Mouse (Mus musculus) intestine, embryonic 14.5 days (tissue): ENCODE measurements at regions not wholly inside any gene's neighbourhood (a gene's known extent, or its start where the extent isn't known, plus 50 kb on each side); places are given as distances from the start of the nearest gene placed in this dataset.

ENCODE experiments used
- ATAC-seq: fragments of 200-750 bp; cut with Nextera tagmentation; replicated peaks from 2 replicates; pipeline ENCODE4 v1.8.0; 2017; ENCODE audit warnings: low read depth, moderate number of reproducible peaks, moderate TSS enrichment, moderate library complexity; ENCODE audit not compliant: low FRiP score, low TSS enrichment
- DNase-seq: peaks from one replicate; pipeline ENCODE4 v3.0.0-alpha.2; 2018; ENCODE audit warnings: low spot score
- H3K27ac ChIP-seq: fragments of 300-500 bp; sonication (generic); 2 replicates; pipeline ENCODE4 v1.5.1; 2014; ENCODE audit warnings: low read depth, mild to moderate bottlenecking, control low read depth
- H3K27me3 ChIP-seq: fragments of 300-500 bp; sonication (generic); replicated peaks from 2 replicates; pipeline ENCODE4 v1.6.1; 2014; ENCODE audit warnings: low read length, control low read depth; ENCODE audit not compliant: control insufficient read depth, insufficient read depth
- H3K36me3 ChIP-seq: fragments of 300-500 bp; sonication (generic); 2 replicates; pipeline ENCODE4 v1.6.1; 2014; ENCODE audit warnings: low read length, control low read depth; ENCODE audit not compliant: control insufficient read depth, insufficient read depth
- H3K4me1 ChIP-seq: fragments of 300-500 bp; sonication (generic); replicated peaks from 2 replicates; pipeline ENCODE4 v1.6.1; 2014; ENCODE audit warnings: low read length, control low read depth, mixed read lengths; ENCODE audit not compliant: control insufficient read depth, insufficient read depth
- H3K4me2 ChIP-seq: fragments of 300-500 bp; sonication (generic); 2 replicates; pipeline ENCODE4 v1.6.1; 2014; ENCODE audit warnings: low read length
- H3K4me3 ChIP-seq: fragments of 300-500 bp; sonication (generic); 2 replicates; pipeline ENCODE4 v1.5.1; 2014; ENCODE audit warnings: low read depth, low read length, control low read depth, mixed read lengths
- H3K9ac ChIP-seq: fragments of 300-500 bp; sonication (generic); 2 replicates; pipeline ENCODE4 v1.6.1; 2014; ENCODE audit warnings: mild to moderate bottlenecking, low read length
- H3K9me3 ChIP-seq: fragments of 300-500 bp; sonication (generic); 2 replicates; pipeline ENCODE4 v1.6.1; 2016; ENCODE audit warnings: low read length, control low read depth; ENCODE audit not compliant: control insufficient read depth
- WGBS: fragments of 180-500 bp; shearing (Covaris S2); extraction: QIAGEN DNeasy Blood & Tissue Kit; methylation state at CpG from one replicate; pipeline ENCODE4 v1.1.7; 2014; 5-methylcytosine and 5-hydroxymethylcytosine counted together

GRCm38 (mm10) chr6:99899704-99900103, 173.5 kb upstream of the Prok2 start:
- DNase-seq = no peak
- Histone ChIP-seq H3K4me3 (no peak overlapping the region), H3K36me3 (no peaks in the 10 kb centered on the region), H3K27me3 (peaks cover 10% of the 10 kb centered on the region; the same call in 1 of the 2 replicates), H3K9ac (no peak overlapping the region), H3K9me3 (no peaks in the 10 kb centered on the region), H3K4me1 (peaks cover 5% of the 10 kb centered on the region; the same call in 1 of the 2 replicates), H3K4me2 (no peak overlapping the region), H3K27ac (no peak overlapping the region)
- WGBS = 67% methylated on average over 14 of the region's 14 CpGs
- ATAC-seq = no peak

GRCm38 (mm10) chr6:99898077-99898476, 171.9 kb upstream of the Prok2 start:
- no peak for ATAC-seq
- peaks cover 10% of the 10 kb centered on the region; the same call in 1 of the 2 replicates for H3K27me3 ChIP-seq
- no peak overlapping the region for H3K4me3 ChIP-seq
- H3K4me2 ChIP-seq = no peak overlapping the region
- H3K4me1 ChIP-seq = no peaks in the 10 kb centered on the region
- no peak overlapping the region for H3K27ac ChIP-seq
- H3K9me3 ChIP-seq = no peaks in the 10 kb centered on the region
- no peaks in the 10 kb centered on the region for H3K36me3 ChIP-seq
- no peak overlapping the region for H3K9ac ChIP-seq
- no peak for DNase-seq
- 82% methylated on average over 2 of the region's 2 CpGs for WGBS

GRCm38 (mm10) chr6:99895558-99895957, 169.4 kb upstream of the Prok2 start:
- ATAC-seq (no peak), DNase-seq (no peak)
- no peaks in the 10 kb centered on the region for H3K36me3 ChIP-seq
- peaks cover 10% of the 10 kb centered on the region; the same call in 1 of the 2 replicates for H3K27me3 ChIP-seq
- no peaks in the 10 kb centered on the region for H3K9me3 ChIP-seq
- no peak overlapping the region for H3K4me3 ChIP-seq
- H3K27ac ChIP-seq = no peak overlapping the region
- H3K4me1 ChIP-seq = no peaks in the 10 kb centered on the region
- no peak overlapping the region for H3K4me2 ChIP-seq
- H3K9ac ChIP-seq = no peak overlapping the region
- 89% methylated on average over 4 of the region's 4 CpGs for WGBS

- Histone ChIP-seq H3K4me1 (no peaks in the 10 kb centered on the region), H3K27ac (no peak overlapping the region), H3K9me3 (no peaks in the 10 kb centered on the region), H3K4me3 (no peak overlapping the region), H3K9ac (no peak overlapping the region), H3K36me3 (no peaks in the 10 kb centered on the region), H3K27me3 (peaks cover 8% of the 10 kb centered on the region), H3K4me2 (no peak overlapping the region)
- DNase-seq = no peak
- 29% methylated on average over 4 of the region's 4 CpGs for WGBS
- no peak for ATAC-seq
Measured at GRCm38 (mm10) chr6:99893936-99894335, 167.7 kb upstream of the Prok2 start.

GRCm38 (mm10) chr6:99892204-99892603, 166.0 kb upstream of the Prok2 start:
- Histone ChIP-seq H3K4me2 (no peak overlapping the region), H3K36me3 (no peaks in the 10 kb centered on the region), H3K4me1 (no peaks in the 10 kb centered on the region; the same call in 1 of the 2 replicates), H3K9ac (no peak overlapping the region), H3K4me3 (no peak overlapping the region), H3K27me3 (peaks cover 11% of the 10 kb centered on the region), H3K9me3 (no peaks in the 10 kb centered on the region), H3K27ac (no peak overlapping the region)
- WGBS = 94% methylated on average over 9 of the region's 9 CpGs
- no peak for DNase-seq
- no peak for ATAC-seq

DNA sequence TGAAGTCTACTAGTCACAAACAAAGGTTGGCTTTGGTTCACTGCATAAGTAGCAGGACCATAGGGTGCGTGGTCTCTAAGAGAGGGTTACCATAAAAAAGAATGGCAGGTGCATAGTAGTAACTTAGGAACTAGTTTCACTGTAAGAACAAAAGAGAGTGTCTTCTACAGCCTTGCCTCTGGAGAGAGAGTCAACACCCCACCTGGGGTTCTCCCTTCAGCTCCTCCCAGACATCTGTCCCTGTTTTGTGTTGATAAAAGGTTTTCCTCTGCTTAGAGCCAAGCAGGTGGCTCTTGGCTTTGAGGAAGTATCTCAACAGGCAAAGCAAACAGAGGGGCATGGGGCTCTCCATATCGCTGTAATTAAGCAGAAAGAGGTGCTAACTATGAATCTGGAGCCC, 165.6 kb upstream of the Prok2 start:
- Histone ChIP-seq H3K9me3 (no peaks in the 10 kb centered on the region), H3K4me1 (no peaks in the 10 kb centered on the region; the same call in 1 of the 2 replicates), H3K9ac (no peak overlapping the region), H3K4me3 (no peak overlapping the region), H3K27ac (no peak overlapping the region), H3K27me3 (peaks cover 11% of the 10 kb centered on the region), H3K4me2 (no peak overlapping the region), H3K36me3 (no peaks in the 10 kb centered on the region)
- ATAC-seq (no peak), DNase-seq (no peak)
- 63% methylated on average over 2 of the region's 2 CpGs for WGBS

- Histone ChIP-seq H3K27ac (no peak overlapping the region), H3K4me3 (no peak overlapping the region), H3K27me3 (peaks cover 11% of the 10 kb centered on the region), H3K36me3 (no peaks in the 10 kb centered on the region), H3K9me3 (no peaks in the 10 kb centered on the region), H3K9ac (no peak overlapping the region), H3K4me2 (no peak overlapping the region), H3K4me1 (no peaks in the 10 kb centered on the region; the same call in 1 of the 2 replicates)
- ATAC-seq = no peak
- WGBS = 86% methylated on average over 5 of the region's 5 CpGs
- DNase-seq = no peak
Measured at GRCm38 (mm10) chr6:99890805-99891204, 164.6 kb upstream of the Prok2 start.

GRCm38 (mm10) chr6:99889055-99889454, 162.9 kb upstream of the Prok2 start:
- Histone ChIP-seq H3K36me3 (no peaks in the 10 kb centered on the region), H3K4me2 (no peak overlapping the region), H3K4me1 (no peaks in the 10 kb centered on the region; the same call in 1 of the 2 replicates), H3K4me3 (no peak overlapping the region), H3K9ac (no peak overlapping the region), H3K27me3 (peaks cover 11% of the 10 kb centered on the region), H3K27ac (no peak overlapping the region), H3K9me3 (no peaks in the 10 kb centered on the region)
- 25% methylated on average over 9 of the region's 9 CpGs for WGBS
- ATAC-seq (no peak), DNase-seq (no peak)

DNA sequence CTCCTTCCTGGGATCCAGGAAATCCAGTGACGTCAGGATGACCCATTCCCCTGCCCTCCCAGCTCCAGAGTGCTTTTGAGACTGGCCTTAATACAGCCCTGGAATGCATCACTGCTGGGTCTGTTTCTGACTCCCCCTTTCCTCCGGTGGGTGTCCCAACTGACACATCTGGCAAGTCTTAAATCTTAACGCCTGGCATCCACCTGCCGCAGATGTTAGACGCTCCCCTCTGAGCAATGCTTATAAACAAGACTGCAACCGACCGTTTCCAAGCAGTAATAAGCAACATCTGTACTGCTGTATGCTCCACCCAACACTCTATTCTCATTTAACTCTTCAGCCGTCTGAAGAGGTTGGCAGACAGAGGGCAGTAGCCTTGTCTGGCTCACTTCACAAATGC, 161.7 kb upstream of the Prok2 start:
- 28% methylated on average over 8 of the region's 8 CpGs for WGBS
- H3K27me3 ChIP-seq = peaks cover 11% of the 10 kb centered on the region
- no peak for DNase-seq
- no peak overlapping the region for H3K4me3 ChIP-seq
- no peak overlapping the region for H3K27ac ChIP-seq
- no peaks in the 10 kb centered on the region for H3K36me3 ChIP-seq
- H3K4me2 ChIP-seq = no peak overlapping the region
- H3K9me3 ChIP-seq = no peaks in the 10 kb centered on the region
- ATAC-seq = no peak
- H3K4me1 ChIP-seq = no peaks in the 10 kb centered on the region; the same call in 1 of the 2 replicates
- H3K9ac ChIP-seq = no peak overlapping the region
